In genomic region chr9:30653210-30653609, GRCm38 (mm10) we compare ENCODE assay signal across 27 mouse cellular contexts.
"Had no signal": no experiment of that assay in that cellular context is flagged by ENCODE, and none has a peak within 500 bp of the region (broad histone marks: within the 10 kb centered on the region; RNA-seq: fewer than 3 reads in every experiment).

No protein-coding gene starts in this region.

- H3K4me1 ChIP-seq: limb, embryonic 12.5 days; limb, embryonic 13.5 days; liver, embryonic 12.5 days; liver, embryonic 13.5 days; liver, embryonic 15.5 days; lung, embryonic 15.5 days; megakaryocyte, embryonic 14.5 days; neural tube, embryonic 12.5 days had no signal

- H3K27ac ChIP-seq: limb, embryonic 12.5 days; limb, embryonic 13.5 days; liver, embryonic 12.5 days; liver, embryonic 13.5 days; liver, embryonic 14.5 days; liver, embryonic 15.5 days; lung, embryonic 15.5 days; macrophage; midbrain, embryonic 10.5 days; midbrain, embryonic 12.5 days; midbrain, embryonic 13.5 days; midbrain, embryonic 15.5 days; neural tube, embryonic 12.5 days; neural tube, embryonic 13.5 days had no signal

- H3K4me3 ChIP-seq: limb, embryonic 12.5 days; limb, embryonic 13.5 days; liver, embryonic 12.5 days; liver, embryonic 13.5 days; liver, embryonic 15.5 days; lung, embryonic 15.5 days; megakaryocyte, embryonic 14.5 days; midbrain, embryonic 10.5 days; midbrain, embryonic 12.5 days; midbrain, embryonic 13.5 days; midbrain, embryonic 15.5 days; myocyte; neural tube, embryonic 12.5 days; neural tube, embryonic 13.5 days had no signal

- H3K27me3 ChIP-seq: limb, embryonic 12.5 days; limb, embryonic 13.5 days; liver, embryonic 12.5 days; liver, embryonic 13.5 days; liver, embryonic 15.5 days; lung, embryonic 15.5 days; megakaryocyte, embryonic 14.5 days; midbrain, embryonic 12.5 days; midbrain, embryonic 13.5 days; midbrain, embryonic 15.5 days; neural tube, embryonic 12.5 days; neural tube, embryonic 13.5 days had no signal

- H3K9me3 ChIP-seq: limb, embryonic 12.5 days; limb, embryonic 13.5 days; liver, embryonic 15.5 days; lung, embryonic 15.5 days; midbrain, embryonic 12.5 days; midbrain, embryonic 13.5 days; midbrain, embryonic 15.5 days; neural tube, embryonic 12.5 days; neural tube, embryonic 13.5 days had no signal

- DNase-seq: left cerebral cortex, postnatal 4 days; liver; liver, embryonic 13.5 days; liver, postnatal 0 days; lung, adult 2 months; lung, embryonic 14.5 days; lung, postnatal 10 days; lung, postnatal 14 days; midbrain, embryonic 14.5 days had no signal

- H3K36me3 ChIP-seq: limb, embryonic 12.5 days; limb, embryonic 13.5 days; liver, embryonic 12.5 days; liver, embryonic 13.5 days; liver, embryonic 15.5 days; lung, embryonic 15.5 days; midbrain, embryonic 10.5 days; midbrain, embryonic 12.5 days; midbrain, embryonic 13.5 days; midbrain, embryonic 15.5 days; neural tube, embryonic 12.5 days; neural tube, embryonic 13.5 days had no signal

- ATAC-seq: liver, embryonic 12.5 days; liver, postnatal 0 days; midbrain, embryonic 13.5 days; midbrain, embryonic 15.5 days; midbrain, embryonic 16.5 days had no signal

- H3K4me2 ChIP-seq: limb, embryonic 12.5 days; limb, embryonic 13.5 days; liver, embryonic 11.5 days; liver, embryonic 12.5 days; liver, embryonic 13.5 days; liver, embryonic 15.5 days; lung, embryonic 14.5 days; lung, embryonic 15.5 days; midbrain, embryonic 11.5 days; midbrain, embryonic 12.5 days; midbrain, embryonic 13.5 days; midbrain, embryonic 15.5 days; neural tube, embryonic 12.5 days; neural tube, embryonic 13.5 days had no signal

- H3K9ac ChIP-seq: limb, embryonic 12.5 days; limb, embryonic 13.5 days; liver, embryonic 12.5 days; liver, embryonic 13.5 days; liver, embryonic 14.5 days; liver, embryonic 15.5 days; liver, postnatal 0 days; lung, embryonic 14.5 days; lung, embryonic 15.5 days; midbrain, embryonic 12.5 days; midbrain, embryonic 13.5 days; midbrain, embryonic 15.5 days; neural tube, embryonic 12.5 days; neural tube, embryonic 13.5 days had no signal
